Mouse (Mus musculus): ENCODE measurements around the gene Nhsl1.

Gene Nhsl1

DNA sequence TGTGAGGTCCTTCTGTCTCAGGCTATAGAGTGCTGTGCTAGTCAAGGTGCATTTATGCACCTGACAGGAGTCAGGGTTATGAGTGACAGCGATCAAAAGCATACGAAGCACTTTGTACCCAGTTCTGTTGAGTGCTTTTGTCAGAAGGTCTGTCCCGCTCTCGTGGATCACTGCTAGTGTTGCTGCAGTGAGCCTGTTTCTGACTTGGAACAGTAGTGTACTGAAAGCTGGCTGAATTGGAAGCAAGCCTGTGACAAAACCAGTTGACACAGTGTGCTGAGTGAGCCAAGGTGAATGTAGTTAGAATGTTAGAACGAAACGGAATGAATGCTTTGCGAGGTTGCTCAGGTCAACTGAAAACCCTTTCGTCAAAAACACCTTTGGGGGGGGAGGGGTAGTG is 82.2 kb downstream of the Nhsl1 start:
- DNase-seq (ENCODE audit: low spot score), result no peak

DNA sequence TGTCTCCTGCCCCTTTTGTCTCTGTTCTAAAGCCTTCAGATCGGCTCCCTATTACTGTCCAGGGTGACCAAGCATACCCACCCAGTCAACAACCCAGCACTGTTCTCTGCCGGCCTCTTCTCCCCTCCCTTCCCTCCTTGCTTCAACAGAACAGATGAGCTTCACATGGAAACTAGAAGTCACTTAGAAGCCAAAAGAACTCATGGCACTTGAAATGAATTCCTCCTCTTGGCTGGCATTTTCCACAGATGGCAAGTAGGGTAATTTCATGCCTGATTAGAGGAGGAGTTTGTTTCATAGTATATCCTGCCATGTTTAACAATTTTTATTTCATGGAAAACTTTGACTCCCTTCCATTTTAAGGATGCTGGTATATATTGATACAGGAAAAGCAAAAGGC is 85.2 kb downstream of the Nhsl1 start:
- DNase-seq (ENCODE audit: low spot score), result no peak

DNA sequence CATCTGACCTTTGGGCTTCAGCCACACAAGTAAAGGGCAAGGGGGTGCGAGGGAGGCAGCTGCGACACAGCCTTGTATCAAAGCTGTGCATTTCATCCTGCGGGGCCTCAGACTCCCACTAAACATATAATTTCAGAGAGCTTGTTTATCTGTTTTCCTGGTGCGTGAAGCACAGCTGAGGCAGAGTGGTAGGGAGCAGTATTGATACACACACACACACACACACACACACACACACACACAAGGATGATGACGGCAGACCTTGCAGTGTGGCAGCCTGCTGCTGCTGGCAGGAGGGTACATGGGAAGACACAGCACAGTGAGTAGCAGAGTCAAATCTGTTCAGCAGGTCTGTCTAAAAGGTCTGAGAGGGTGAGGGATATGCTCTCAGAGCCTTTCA is 85.9 kb downstream of the Nhsl1 start:
- no peak for DNase-seq (ENCODE audit: low spot score)

DNA sequence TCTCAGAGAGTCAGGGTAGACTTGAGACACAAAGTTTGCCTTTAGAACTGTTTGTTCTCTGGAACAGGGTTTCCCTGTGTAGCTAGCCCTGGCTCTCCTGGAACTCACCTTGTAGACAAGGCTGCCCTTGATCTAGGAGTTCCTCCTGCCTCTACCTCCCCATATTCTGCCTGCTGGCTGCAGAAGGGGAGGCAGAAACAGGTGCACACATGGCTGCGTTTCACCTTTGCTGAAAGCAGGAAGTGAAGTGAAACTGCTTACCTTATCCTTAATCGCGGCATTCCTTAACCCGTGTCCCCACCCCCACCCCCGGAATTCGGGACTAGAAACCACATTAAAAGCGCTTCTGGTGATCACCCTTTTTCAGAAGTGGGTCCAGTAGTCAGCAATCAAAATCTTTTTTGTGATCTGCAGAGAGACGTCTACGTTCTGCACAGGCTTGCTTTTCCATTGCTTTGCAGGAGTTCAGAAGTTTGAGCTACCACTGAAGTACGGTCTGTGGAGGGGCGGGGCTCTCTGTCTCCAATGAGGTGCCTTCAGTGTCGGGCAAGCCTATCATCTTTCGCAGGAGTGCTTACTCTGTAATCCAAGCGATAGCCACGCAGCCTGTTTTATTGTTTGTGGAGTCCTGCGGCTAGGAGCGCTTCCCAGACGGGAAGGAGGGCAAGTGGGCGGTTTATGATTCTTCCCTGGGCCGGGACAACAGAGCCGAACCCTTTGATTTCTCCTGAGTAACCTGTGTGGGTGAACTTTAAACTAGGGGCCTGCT is 88.5 kb downstream of the Nhsl1 start:
- DNase-seq (ENCODE audit: low spot score), result peak; percentile 81

DNA sequence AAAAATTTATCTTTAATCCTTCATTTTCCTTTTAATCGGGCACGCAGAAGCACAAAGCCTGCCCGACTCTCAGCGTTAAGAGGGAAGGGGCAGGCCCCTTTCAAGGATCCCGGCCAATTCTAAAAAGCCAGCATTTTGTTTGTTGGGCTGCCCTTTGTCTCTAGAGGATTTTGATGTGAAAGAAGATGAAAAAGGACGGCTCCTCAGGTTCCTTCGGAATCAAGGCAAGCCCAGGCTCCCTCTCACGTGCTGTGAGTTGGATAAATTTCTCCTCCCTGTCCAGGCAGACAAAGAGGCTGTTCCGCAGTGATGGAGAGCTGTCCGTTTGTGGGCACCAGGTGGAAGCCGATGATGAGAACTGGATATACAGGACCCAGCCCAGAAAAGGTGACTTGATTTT is 89.3 kb downstream of the Nhsl1 start:
- DNase-seq (ENCODE audit: low spot score), result no peak

DNA sequence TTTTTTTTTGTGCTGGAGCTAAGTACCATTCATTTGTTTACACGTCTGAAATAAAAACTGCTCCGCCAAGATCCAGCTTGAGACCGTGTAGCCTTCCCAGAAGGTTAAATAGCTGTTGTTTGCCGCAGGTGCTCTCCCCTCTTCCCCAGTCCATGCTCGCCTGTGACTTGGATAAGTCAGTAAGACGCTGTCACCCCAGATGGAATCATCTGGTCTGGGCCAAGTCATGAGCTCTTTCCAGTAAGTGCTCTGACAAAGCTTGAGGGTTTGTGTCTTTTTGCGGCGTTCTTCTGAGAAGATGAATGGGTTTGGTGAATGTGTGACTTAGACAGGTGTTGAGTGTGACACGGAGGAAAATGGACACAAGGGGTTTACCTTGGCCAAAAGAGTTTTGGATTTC is 89.8 kb downstream of the Nhsl1 start:
- DNase-seq (ENCODE audit: low spot score), result no peak

DNA sequence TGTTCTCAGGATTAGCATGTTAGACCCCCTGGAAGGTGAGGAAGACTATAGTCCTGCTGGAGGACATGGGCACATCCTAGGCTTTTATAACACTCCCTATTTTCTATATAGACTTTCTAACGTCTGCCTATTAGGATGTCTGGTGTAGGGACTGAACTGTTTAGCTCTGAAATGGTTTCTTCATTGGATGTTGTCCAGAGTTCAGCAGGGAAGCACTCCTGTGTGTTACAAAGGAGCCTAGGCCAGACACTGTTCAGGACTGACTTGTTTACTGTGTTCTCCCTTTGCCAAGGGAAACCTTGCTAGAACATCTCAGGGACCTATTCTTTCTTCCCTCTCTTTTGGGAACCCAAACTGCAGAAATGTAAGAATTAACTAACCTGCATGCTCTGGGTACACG is 90.3 kb downstream of the Nhsl1 start:
- DNase-seq (ENCODE audit: low spot score), result no peak

DNA sequence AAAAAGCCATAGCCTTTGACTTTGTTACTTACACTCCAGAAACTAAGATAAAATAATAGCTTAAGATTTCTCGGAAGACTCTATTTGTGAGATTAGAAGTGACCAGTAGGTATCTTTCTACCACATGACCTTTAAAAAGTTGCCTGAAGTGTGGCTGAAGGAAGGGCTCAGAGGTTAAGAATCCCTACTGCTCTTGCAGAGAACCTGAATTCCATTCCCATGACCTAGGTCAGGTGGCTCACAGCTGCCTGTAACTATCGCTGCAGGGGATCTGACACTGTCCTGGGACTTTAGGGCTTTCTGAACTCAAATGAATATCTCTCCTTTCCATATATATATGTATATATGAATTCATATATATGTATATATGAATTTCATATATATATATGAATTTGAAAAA is 92.5 kb downstream of the Nhsl1 start:
- no peak for DNase-seq (ENCODE audit: low spot score)

DNA sequence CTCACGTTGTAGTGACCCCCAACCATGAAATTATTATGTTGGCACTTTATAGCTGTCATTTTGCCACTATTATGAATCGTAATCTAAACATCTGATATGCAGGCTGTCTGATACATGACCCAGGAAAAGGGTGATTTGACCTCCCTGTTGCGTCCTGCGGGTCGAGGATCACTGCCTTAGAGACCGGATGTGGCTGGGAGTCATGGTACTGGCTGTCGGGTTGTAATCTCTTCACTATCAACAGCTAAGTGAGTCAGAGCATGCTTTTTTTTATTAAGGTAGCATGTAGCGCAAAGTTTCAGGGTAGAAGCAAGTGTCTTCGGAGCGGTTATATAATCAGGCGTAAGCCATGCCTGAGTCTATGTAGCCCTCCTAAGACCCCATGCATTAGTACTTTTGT is 97.2 kb downstream of the Nhsl1 start:
- no peak for DNase-seq (ENCODE audit: low spot score)

DNA sequence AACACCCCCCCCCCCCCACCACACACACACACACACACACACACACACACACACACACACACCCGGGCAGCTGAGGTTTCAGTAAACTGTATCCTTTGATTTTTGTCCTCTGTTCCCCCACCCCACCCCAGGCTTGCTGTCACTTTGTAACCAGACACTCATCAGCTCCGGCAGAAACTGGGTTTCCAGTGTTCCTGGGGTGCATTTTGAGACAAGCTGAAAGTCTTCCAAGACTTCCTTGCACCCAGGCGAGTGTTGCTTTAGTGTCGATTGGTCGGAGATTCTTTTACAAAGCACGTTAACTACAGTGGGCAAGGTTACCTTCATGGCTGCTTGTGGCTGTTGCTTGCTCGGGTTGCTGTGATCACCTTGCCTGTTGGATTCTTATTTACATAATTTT is 99.4 kb downstream of the Nhsl1 start:
- no peak for DNase-seq (ENCODE audit: low spot score)

DNA sequence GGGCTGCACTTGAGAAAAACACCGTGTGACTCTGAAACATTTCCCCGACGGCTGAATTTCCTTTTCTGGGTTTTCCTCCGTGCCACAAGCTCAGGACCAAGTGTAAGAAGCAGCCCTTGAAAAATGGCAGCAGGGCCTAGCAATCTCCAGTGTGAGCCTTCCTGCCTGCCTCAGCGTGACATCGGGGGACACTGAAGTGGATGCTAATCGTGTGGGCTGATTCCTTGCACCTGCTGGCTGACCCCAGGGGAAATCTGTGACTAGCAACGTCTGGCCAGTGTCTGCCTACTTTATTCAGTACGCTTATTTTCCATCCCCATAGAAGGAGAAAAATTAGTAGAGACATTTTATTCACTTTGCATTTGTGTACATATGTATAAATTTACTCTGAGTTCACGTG is 100.7 kb downstream of the Nhsl1 start:
- DNase-seq (ENCODE audit: low spot score), result no peak

DNA sequence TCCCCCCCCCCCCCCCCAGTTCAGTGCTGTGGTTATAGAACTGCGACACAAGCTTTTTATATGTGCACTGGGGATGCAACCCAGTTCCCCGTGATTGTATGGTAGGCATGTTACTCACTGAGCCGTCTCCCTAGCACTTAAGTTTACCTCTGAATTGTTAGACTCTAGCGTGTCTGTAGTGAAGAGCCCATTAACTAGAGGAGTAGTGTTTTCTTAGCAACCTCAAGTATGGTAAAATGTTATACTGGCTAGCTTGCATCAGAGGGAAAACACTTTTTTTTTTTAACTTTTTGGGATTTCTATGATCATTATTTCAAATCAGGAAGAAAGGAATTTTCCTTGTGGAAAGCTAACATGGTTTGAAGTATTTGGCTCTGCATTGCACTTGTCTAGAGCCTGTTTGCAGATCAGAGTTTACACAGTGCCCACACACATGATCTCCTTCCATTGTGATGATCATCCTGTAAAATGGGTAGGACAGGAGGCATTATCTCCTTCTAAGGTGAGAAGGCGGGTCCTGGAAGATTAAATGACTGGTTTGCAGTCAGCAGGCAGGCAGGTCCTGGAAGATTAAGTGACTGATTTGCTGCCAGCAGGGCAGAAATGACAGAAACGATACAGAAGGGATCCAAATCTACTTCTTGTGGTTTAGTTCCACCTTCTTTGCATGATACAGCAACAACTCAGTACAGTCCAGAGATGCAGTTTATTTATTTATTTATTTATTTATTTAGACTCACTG is 101.6 kb downstream of the Nhsl1 start:
- no peak for DNase-seq (ENCODE audit: low spot score)

DNA sequence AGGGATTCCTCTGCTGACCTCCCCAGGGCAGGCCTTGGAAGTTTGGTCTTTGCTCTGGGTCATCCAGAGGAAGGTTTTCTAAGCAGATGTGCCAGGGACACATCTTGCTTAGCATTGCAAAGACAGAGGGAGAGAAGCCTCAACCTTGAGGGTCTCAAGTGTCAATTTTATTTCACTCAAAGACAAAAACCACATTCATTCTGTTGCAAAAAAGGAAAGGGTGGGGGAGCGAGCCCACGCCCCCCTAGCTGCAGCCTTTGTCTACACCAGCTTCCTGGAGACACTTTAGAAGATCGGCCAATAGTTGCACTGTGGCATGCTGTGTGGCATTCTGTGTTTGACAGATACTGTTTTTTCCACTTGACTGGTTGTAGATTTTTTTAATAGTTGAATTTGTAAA is 104.2 kb downstream of the Nhsl1 start:
- DNase-seq (ENCODE audit: low spot score), result no peak

DNA sequence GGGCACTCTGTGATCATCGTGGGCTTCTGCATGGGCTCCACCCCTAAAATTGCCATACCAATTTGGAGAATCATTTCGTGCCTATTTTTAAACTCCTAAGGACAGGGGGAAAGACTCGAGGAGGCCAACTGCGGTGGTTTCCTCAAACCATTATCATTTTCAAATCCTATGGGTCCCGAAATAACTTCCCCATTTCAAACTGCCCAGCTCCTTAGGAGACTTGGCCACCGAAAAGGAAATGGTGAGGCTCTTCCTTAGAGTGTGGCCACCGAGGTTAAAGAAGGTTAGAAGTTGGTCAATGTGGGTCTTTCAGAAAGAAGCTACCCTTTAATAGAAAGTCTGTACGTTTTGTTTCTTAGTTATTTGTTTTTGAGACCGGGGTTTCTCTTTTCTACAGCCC is 104.8 kb downstream of the Nhsl1 start:
- no peak for DNase-seq (ENCODE audit: low spot score)

DNA sequence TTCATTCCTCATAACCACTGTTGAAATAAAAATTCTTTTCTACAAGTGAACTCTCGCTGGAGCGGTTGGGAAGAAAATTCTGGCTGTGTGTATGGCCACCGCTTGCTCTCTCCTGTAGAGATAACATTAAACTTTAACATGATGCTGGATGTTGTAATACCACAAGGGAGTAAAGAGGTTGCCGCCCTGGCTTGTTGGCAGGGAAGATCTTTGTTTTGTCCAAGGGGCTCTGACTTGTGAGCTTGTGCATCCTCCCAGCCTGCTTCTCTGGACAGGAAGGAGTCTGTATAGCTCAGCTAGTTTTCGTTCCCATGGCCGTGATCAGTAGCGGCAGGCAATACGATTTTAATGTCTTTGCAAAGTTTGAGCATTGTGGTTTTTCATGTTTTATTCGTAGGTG is 109.1 kb downstream of the Nhsl1 start:
- DNase-seq (ENCODE audit: low spot score), result no peak

DNA sequence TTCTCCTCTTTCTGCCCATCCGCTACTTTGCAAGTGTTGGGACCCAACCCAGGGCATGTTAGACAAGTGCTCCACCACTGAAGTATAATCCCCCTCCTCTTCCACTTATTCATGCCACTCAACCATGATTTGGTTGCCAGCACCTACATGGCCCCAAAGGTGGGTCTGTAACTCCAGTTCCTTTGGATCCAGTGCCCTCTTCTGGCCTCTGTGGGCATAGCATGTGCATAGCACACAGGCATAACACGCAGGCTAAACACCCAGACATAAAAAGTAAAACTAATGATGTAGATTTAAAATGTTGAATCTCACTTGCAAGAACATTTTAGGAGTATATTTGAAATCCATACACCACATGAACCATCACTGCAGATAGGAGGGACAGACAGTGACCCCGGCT is 110.7 kb downstream of the Nhsl1 start:
- DNase-seq (ENCODE audit: low spot score), result no peak

DNA sequence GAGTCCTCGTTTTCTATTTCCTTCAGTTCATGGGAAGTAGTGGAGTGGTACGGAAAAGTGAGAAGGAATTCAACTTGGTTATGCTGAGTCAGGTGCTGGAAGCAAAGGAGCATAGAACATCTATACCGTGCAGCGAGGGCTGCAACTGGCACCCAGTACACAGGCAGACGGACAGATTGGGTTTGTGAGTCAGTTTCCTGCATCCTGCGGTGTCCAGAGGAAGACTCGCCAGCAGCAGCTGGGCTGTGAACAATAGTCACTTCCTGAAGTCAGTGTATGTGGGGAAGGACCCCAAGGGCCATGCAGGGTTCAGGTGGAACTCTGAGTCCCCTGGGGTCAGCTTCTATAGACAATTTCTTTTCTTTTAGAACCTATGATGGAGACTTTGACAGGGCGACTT is 111.4 kb downstream of the Nhsl1 start:
- DNase-seq (ENCODE audit: low spot score), result no peak

DNA sequence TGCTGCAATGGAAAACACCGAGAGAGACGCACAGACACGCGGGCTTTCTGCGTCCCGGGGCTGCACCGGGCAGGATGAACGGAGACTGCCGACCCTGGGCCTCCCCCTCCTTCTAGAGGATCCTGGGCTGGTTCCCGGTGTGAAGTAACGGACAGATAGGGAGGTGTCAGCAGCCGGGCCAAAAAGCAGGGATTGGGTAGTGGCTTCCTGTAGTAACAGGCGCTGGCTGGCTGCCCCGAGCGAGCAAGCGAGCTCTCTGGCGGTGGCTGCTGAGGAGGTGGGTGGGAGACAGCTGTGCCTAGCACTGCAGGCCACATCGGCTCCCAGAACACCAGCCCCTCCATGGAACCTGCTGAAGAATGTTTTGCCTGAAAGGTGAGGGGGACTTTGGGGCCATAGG is 112.2 kb downstream of the Nhsl1 start:
- peak; percentile 79 for DNase-seq (ENCODE audit: low spot score)

DNA sequence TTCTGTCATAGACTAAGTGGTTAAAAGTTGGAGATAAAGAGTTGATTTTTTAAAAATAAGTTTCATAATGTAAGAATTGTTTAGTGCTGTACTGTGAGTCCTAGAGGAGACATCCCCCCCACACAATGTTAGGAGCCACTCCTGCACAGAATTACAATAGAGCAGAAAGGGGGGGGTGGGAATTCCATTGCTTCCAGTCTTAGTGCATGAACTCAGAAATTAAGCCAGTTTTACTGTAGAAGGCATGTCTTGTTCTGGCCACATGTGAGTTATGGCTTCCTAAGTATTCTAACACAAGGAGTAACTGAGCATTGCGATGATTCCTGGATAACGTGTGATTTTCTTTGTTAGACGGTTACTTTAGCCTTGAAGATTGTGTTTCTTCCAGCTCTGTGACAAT is 112.8 kb downstream of the Nhsl1 start:
- no peak for DNase-seq (ENCODE audit: low spot score)

DNA sequence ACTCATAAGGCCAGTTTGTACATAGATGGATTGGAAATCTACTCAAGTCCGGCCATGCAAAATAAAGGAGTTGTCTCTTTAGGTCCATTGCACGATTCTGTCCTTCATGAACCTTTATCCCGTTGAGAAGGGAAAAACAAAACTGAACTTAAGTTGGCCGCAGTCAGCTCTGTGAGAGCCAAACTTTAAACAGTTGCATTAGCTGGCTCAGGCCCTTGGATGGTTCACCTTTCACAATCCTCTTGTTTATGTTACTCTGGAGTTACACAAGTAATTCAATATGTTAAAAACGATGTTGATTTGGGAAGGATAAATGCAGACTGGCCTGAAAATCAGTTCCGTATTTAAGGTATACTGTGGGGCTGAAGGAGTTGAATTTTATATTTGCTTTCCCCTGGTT is 116.7 kb downstream of the Nhsl1 start:
- DNase-seq (ENCODE audit: low spot score), result no peak

DNA sequence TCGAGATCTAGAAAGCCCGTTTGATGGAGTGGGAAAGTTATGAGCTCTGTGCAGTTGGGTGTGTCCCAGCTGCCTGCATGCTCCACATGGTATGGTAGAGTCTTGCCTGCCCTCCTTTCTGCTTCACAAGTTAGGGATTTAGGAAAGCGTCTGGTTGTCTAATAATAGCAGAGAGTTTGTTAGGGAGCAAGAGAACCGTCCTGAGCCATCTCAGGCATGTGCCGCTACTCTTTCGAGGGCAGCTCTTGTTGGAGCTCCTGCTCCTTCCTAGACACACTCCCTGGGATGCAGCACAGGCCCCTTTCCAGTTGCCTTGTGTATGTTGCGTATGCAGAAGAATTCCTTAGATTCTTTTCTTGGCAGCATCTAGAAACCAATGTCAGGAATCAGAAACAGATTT is 117.2 kb downstream of the Nhsl1 start:
- no peak for DNase-seq (ENCODE audit: low spot score)

DNA sequence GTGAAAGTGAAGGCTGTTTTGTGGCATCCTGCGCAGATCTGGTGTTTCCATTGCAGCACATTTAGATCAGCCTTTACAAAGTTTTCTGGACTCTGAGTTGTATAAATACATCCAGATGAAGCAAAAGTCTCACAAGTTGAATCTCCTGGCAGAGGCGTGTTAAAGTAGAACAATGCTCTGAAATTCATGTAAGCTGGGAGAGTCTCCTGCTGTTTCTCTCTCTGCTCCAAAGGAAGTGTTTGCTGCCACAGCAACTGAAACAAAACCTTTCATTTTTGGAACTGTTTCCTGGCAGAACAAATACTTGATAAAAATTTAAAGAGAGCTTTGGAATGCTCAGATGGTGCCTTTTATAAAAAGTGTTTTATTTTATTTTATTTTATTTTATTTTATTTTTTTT is 118.8 kb downstream of the Nhsl1 start:
- no peak for DNase-seq (ENCODE audit: low spot score)

DNA sequence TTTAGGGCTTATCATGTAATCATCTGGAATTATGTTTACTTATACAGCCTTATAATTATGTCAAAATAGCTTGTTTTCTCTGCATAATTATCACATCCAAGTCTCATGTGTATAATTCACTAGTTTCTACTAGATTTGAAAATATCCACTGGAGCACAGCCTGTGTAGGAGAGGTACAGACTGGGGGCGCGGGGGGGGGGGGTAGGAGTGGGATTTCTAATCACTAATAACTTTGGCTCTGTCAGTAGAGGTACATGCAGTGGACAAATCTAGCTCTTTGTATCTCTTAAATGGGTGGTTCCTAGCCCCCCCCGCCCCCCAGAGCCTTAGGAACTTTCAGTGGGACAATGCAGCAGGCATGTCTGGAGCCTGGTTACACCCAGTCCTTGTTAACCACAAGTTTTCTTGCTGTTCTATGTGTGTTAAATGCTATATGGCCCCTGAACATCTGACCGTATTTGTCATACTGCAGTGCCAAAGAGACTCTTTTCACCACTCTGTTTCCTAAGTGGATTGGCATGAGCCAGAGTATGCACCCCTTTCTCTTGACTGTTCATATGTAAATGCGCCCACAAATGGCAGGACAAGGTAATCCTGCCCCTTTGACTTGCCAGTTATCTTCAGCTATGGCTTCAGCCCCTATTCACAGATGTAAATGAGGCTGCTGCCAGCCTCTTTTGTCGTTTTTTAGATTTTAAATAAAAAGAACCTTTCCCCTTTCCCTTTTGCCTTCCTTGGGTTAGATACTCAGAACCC is 127.0 kb downstream of the Nhsl1 start:
- DNase-seq (ENCODE audit: low spot score), result no peak
